Mouse (Mus musculus) C2C12 (cell line): ENCODE measurements at regions not wholly inside any gene's neighbourhood (a gene's known extent, or its start where the extent isn't known, plus 50 kb on each side); places are given as distances from the start of the nearest gene placed in this dataset.

ENCODE experiments used
- CEBPB ChIP-seq: IDR thresholded peaks from one replicate; pipeline ENCODE4 v1.6.1; 2011; ENCODE audit warnings: low read depth, mild to moderate bottlenecking, control low read depth, moderate library complexity
- CTCF ChIP-seq: IDR thresholded peaks from one replicate; pipeline ENCODE4 v1.5.1; 2011; ENCODE audit not compliant: control insufficient read depth, insufficient read depth, insufficient read length
- MAX ChIP-seq: IDR thresholded peaks from one replicate; pipeline ENCODE4 v1.6.1; 2011; ENCODE audit warnings: mild to moderate bottlenecking, control low read depth

GRCm38 (mm10) chr13:101237035-101237434, 403.8 kb upstream of the Slc30a5 start:
- no peak for TF ChIP-seq CTCF
- no peak for TF ChIP-seq CEBPB
- TF ChIP-seq MAX: no peak
